ENCODE assay signal across 8 mouse cellular contexts in the genomic region with DNA sequence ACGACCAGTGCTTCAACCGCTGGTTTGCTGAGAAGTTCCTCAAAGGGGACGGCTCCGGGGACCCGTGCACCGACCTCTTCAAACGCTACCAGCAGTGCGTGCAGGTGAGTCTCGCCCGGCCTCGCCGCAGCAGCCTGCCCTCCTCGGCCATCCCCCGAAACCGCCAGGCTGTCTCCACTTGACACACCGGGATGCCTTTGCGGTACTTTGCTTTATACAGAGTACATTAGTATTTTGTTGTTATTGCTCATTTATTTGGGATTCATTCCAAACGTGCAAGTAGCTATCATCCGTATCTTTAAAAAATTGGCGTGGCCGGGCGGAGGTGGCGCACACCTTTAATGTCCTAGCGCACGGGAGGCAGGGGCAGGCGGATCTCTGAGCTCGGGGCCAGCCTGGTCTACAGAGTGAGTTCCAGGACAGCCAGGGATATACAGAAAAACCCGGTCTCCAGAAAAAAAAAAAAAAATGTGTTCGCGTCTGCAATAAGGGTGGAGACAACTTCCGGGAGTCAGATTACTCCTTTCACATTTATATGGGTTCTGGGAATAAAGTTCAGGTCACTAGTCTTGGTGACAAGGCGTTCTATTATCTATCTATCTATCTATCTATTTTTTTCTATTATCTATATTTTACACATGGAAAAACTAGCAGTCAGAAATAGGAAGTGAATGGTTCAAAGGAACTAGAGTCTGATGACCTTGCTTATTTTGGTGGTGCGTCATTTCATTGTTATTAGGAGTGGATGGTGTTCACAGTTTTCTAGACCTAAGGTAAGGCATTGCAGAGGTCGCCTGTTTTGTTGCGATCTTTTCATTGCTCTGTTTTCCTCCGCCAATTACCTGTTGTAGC. TPM values are rescaled to one million over a fixed set of nuclear protein-coding genes. Genes with fewer than 3 reads are reported as not detected.
DNase-seq lines count a peak whose midpoint lies in the region; ATAC-seq and TF ChIP-seq lines count a peak whose summit lies in the region.

No protein-coding gene starts in this region.

- no peak for DNase-seq in heart, embryonic 10.5 days (ENCODE audit: low spot score)
- DNase-seq in heart, postnatal 36 days, result no peak
- DNase-seq in CH12.LX (ENCODE audit: extremely low read depth), result no peak
- no peak for DNase-seq in c-Kit-positive CD71-positive TER-119-positive erythroid progenitor cells, embryonic 14.5 days (ENCODE audit: low spot score)
- DNase-seq in left cerebral cortex, adult 8-10 months (ENCODE audit: low spot score in 2 of 2), result no peak
- no peak for DNase-seq in thymus, adult 18-20 months

- no peak for TF ChIP-seq CTCF in CH12.LX (conservative IDR thresholded peaks at IDR 0.05 in 1 of 2, IDR thresholded peaks at IDR 0.05 in 1 of 2; ENCODE audit: low read depth in 2 of 2, low read length in 2 of 2)

- H3K9me3 ChIP-seq in heart, embryonic 10.5 days, result no peaks in the 10 kb centered on the region
- no peaks in the 10 kb centered on the region for H3K9me3 ChIP-seq in CH12.LX (replicated peaks; ENCODE audit: low read length)
- H3K9me3 ChIP-seq in forebrain, embryonic 15.5 days, result no peaks in the 10 kb centered on the region
- no peaks in the 10 kb centered on the region for H3K9me3 ChIP-seq in liver, embryonic 16.5 days (replicated peaks; ENCODE audit: control insufficient read depth, low read length)

- TF ChIP-seq POLR2A in CH12.LX (IDR thresholded peaks at IDR 0.05; ENCODE audit: low read depth, low read length), result no peak

- H3K9ac ChIP-seq in CH12.LX (ENCODE audit: insufficient read depth, low read depth), result peak overlapping the region; percentile 28
- H3K9ac ChIP-seq in forebrain, embryonic 15.5 days (replicated peaks), result peak overlapping the region; percentile 96
- peak overlapping the region; percentile 96 for H3K9ac ChIP-seq in liver, embryonic 16.5 days (ENCODE audit: low read depth, low read length)

- no peak for TF ChIP-seq RAD21 in CH12.LX (IDR thresholded peaks at IDR 0.05; ENCODE audit: low read depth, low read length)

- WGBS in heart, embryonic 10.5 days, result 10% methylated on average over 36 of the region's 36 CpGs
- WGBS in forebrain, embryonic 15.5 days, result 13% methylated on average over 36 of the region's 36 CpGs
- WGBS in liver, embryonic 16.5 days (ENCODE audit: insufficient replicate concordance), result 6% methylated on average over 36 of the region's 36 CpGs

- peaks cover 50% of the 10 kb centered on the region for H3K79me2 ChIP-seq in CH12.LX (replicated peaks; ENCODE audit: control insufficient read depth, extremely low read depth, insufficient read depth, poor library complexity, severe bottlenecking)

- peak overlapping the region; percentile 95 for H3K27ac ChIP-seq in heart, embryonic 10.5 days
- H3K27ac ChIP-seq in CH12.LX (ENCODE audit: insufficient read depth, low read depth), result peak overlapping the region; percentile 89; the same call in 1 of the 2 replicates
- H3K27ac ChIP-seq in forebrain, embryonic 15.5 days (replicated peaks), result peak overlapping the region; percentile 86
- peak overlapping the region; percentile 89 for H3K27ac ChIP-seq in liver, embryonic 16.5 days (ENCODE audit: low read length)

- H3K4me3 ChIP-seq in heart, embryonic 10.5 days, result peak overlapping the region; percentile 87
- H3K4me3 ChIP-seq in CH12.LX (replicated peaks in 1 of 3; ENCODE audit: low read depth in 2 of 3, low read length in 2 of 3, poor library complexity in 1 of 3), result peak overlapping the region; percentile 76 to 95 (median 77)
- peak overlapping the region; percentile 100 for H3K4me3 ChIP-seq in forebrain, embryonic 15.5 days
- H3K4me3 ChIP-seq in liver, embryonic 16.5 days (ENCODE audit: low read depth, low read length), result peak overlapping the region; percentile 93

- peak overlapping the region; percentile 84 for H3K4me2 ChIP-seq in CH12.LX (ENCODE audit: insufficient read depth, low read depth, poor library complexity, severe bottlenecking)
- H3K4me2 ChIP-seq in forebrain, embryonic 15.5 days (replicated peaks), result peak overlapping the region; percentile 82
- peak overlapping the region; percentile 68 for H3K4me2 ChIP-seq in liver, embryonic 16.5 days (ENCODE audit: low read depth, low read length)

- H3K27me3 ChIP-seq in heart, embryonic 10.5 days (ENCODE audit: insufficient read depth, poor library complexity, severe bottlenecking), result no peaks in the 10 kb centered on the region
- no peaks in the 10 kb centered on the region for H3K27me3 ChIP-seq in CH12.LX (replicated peaks)
- H3K27me3 ChIP-seq in forebrain, embryonic 15.5 days, result no peaks in the 10 kb centered on the region
- H3K27me3 ChIP-seq in liver, embryonic 16.5 days (ENCODE audit: control insufficient read depth, insufficient read depth, low read depth, low read length), result no peaks in the 10 kb centered on the region

- in situ Hi-C loops in CH12.LX (cut with MboI; ENCODE audit: low pct_ligation_motif_present, low pct_unique_long_range_greater_than_20kb, low sequenced_read_pairs), result loop anchor here (5.0 kb wide), 1 partner anchor 39 kb away; a partner anchor contains a TSS

- dilution Hi-C loops in CH12.LX (cut with MboI; ENCODE audit: extremely low pct_ligation_motif_present, extremely low pct_unique_long_range_greater_than_20kb, low sequenced_read_pairs), result no loop called here

- intact Hi-C loops in heart, postnatal 36 days (cut with DNase I), result loop anchor here (2.0 kb wide), 2 partner anchors 41 to 69 kb away; a partner anchor contains a TSS

- H3K36me3 ChIP-seq in heart, embryonic 10.5 days, result peaks cover 50% of the 10 kb centered on the region
- H3K36me3 ChIP-seq in CH12.LX (replicated peaks in 1 of 2; ENCODE audit: control insufficient read depth in 1 of 2, insufficient read depth in 1 of 2, low read length in 1 of 2), result peaks cover 45 to 60% of the 10 kb centered on the region in 2 experiments
- H3K36me3 ChIP-seq in forebrain, embryonic 15.5 days, result peaks cover 43% of the 10 kb centered on the region
- H3K36me3 ChIP-seq in liver, embryonic 16.5 days (ENCODE audit: control insufficient read depth, insufficient read depth), result peaks cover 33% of the 10 kb centered on the region

- peak; percentile 21; the same call in 1 of the 2 replicates for ATAC-seq in forebrain, embryonic 15.5 days (replicated peaks)
- peak; percentile 47 for ATAC-seq in liver, embryonic 16.5 days (ENCODE audit: low read depth)

- H3K4me1 ChIP-seq in heart, embryonic 10.5 days, result peaks cover 16% of the 10 kb centered on the region
- H3K4me1 ChIP-seq in CH12.LX (ENCODE audit: control insufficient read depth in 1 of 2, insufficient read depth in 2 of 2), result peaks cover 5 to 28% of the 10 kb centered on the region in 2 experiments
- H3K4me1 ChIP-seq in forebrain, embryonic 15.5 days, result peaks cover 31% of the 10 kb centered on the region
- H3K4me1 ChIP-seq in liver, embryonic 16.5 days (ENCODE audit: control insufficient read depth, low read depth, low read length), result peaks cover 20% of the 10 kb centered on the region

- no peak for TF ChIP-seq EP300 in CH12.LX (IDR thresholded peaks at IDR 0.05; ENCODE audit: low read length)

RNA-seq across cellular contexts. Expression of a gene that starts 0.5 kb away (rescaled TPM):
- 40.3 and 46.7 TPM in 2 replicates for polyA plus RNA-seq in heart, embryonic 10.5 days (2016; fragmentation: Nextera tagmentation; extraction: Ambion mirVana)
- total RNA-seq in heart, postnatal 36 days (2021), result 10 to 100 TPM; 22.8 to 27.6 TPM
- 33.7 and 36.9 TPM in 2 replicates for total RNA-seq in CH12.LX (2012; rRNA removed)
- 31.4 and 31.8 TPM in 2 replicates for total RNA-seq in CH12.LX (2014; rRNA removed)
- polyA plus RNA-seq in CH12.LX (2012; ENCODE audit: insufficient read length, low read depth), result 36.1 and 38.2 TPM in 2 replicates
- 60.5 and 64.3 TPM in 2 replicates for polyA plus RNA-seq in forebrain, embryonic 15.5 days (2015; fragmentation: Nextera tagmentation; extraction: Ambion mirVana)
- 24.5 and 26.2 TPM in 2 replicates for polyA plus RNA-seq in liver, embryonic 16.5 days (2015; fragmentation: Nextera tagmentation; extraction: Ambion mirVana)
- total RNA-seq in left cerebral cortex, adult 8-10 months (2022), result 10 to 100 TPM; 20.7 to 24.6 (median 22.5) TPM

RNA-seq across cellular contexts. Expression of a gene that starts 0.6 kb away (rescaled TPM):
- 22.8 and 25.8 TPM in 2 replicates for polyA plus RNA-seq in heart, embryonic 10.5 days (2016; fragmentation: Nextera tagmentation; extraction: Ambion mirVana)
- 10 to 100 TPM; 17.6 to 18.6 TPM for total RNA-seq in heart, postnatal 36 days (2021)
- total RNA-seq in CH12.LX (2012; rRNA removed), result 6.2 and 7.3 TPM in 2 replicates
- total RNA-seq in CH12.LX (2014; rRNA removed), result 11.7 and 14.4 TPM in 2 replicates
- polyA plus RNA-seq in CH12.LX (2012; ENCODE audit: insufficient read length, low read depth), result 27.0 and 34.0 TPM in 2 replicates
- polyA plus RNA-seq in forebrain, embryonic 15.5 days (2015; fragmentation: Nextera tagmentation; extraction: Ambion mirVana), result 33.6 and 36.6 TPM in 2 replicates
- 10.1 and 13.4 TPM in 2 replicates for polyA plus RNA-seq in liver, embryonic 16.5 days (2015; fragmentation: Nextera tagmentation; extraction: Ambion mirVana)
- total RNA-seq in left cerebral cortex, adult 8-10 months (2022), result 10 to 100 TPM; 19.2 to 21.4 (median 20.2) TPM

RNA-seq across cellular contexts. Expression of a gene that starts 7.2 kb away (rescaled TPM):
- 1,049 and 1,325 TPM in 2 replicates for polyA plus RNA-seq in heart, embryonic 10.5 days (2016; fragmentation: Nextera tagmentation; extraction: Ambion mirVana)
- total RNA-seq in heart, postnatal 36 days (2021), result 100 to 1,000 TPM; 253 to 261 TPM
- total RNA-seq in CH12.LX (2012; rRNA removed) (546 and 673 TPM in 2 replicates), CH12.LX (2014; rRNA removed) (203 and 257 TPM in 2 replicates)
- 612 and 618 TPM in 2 replicates for polyA plus RNA-seq in CH12.LX (2012; ENCODE audit: insufficient read length, low read depth)
- polyA plus RNA-seq in forebrain, embryonic 15.5 days (2015; fragmentation: Nextera tagmentation; extraction: Ambion mirVana), result 968 and 991 TPM in 2 replicates
- 674 and 679 TPM in 2 replicates for polyA plus RNA-seq in liver, embryonic 16.5 days (2015; fragmentation: Nextera tagmentation; extraction: Ambion mirVana)
- 100 to 1,000 TPM; 686 to 806 (median 740) TPM for total RNA-seq in left cerebral cortex, adult 8-10 months (2022)

RNA-seq across cellular contexts. Expression of a gene that starts 14.6 kb away (rescaled TPM):
- polyA plus RNA-seq in heart, embryonic 10.5 days (2016; fragmentation: Nextera tagmentation; extraction: Ambion mirVana), result 154 and 293 TPM in 2 replicates
- 10 to 100 TPM; 16.0 to 18.1 TPM for total RNA-seq in heart, postnatal 36 days (2021)
- 73.4 and 82.8 TPM in 2 replicates for total RNA-seq in CH12.LX (2012; rRNA removed)
- 117 and 121 TPM in 2 replicates for total RNA-seq in CH12.LX (2014; rRNA removed)
- polyA plus RNA-seq in CH12.LX (2012; ENCODE audit: insufficient read length, low read depth), result 112 and 130 TPM in 2 replicates
- polyA plus RNA-seq in forebrain, embryonic 15.5 days (2015; fragmentation: Nextera tagmentation; extraction: Ambion mirVana), result 200 and 204 TPM in 2 replicates
- 59.2 and 64.0 TPM in 2 replicates for polyA plus RNA-seq in liver, embryonic 16.5 days (2015; fragmentation: Nextera tagmentation; extraction: Ambion mirVana)
- 10 to 100 TPM; 55.2 to 70.1 (median 64.6) TPM for total RNA-seq in left cerebral cortex, adult 8-10 months (2022)

RNA-seq across cellular contexts. Expression of a gene that starts 40.7 kb away (rescaled TPM):
- polyA plus RNA-seq in heart, embryonic 10.5 days (2016; fragmentation: Nextera tagmentation; extraction: Ambion mirVana), result 1,455 and 1,701 TPM in 2 replicates
- total RNA-seq in heart, postnatal 36 days (2021), result 10 to 100 TPM; 71.9 to 88.5 TPM
- total RNA-seq in CH12.LX (2012; rRNA removed) (312 and 488 TPM in 2 replicates), CH12.LX (2014; rRNA removed) (456 and 502 TPM in 2 replicates)
- 516 and 646 TPM in 2 replicates for polyA plus RNA-seq in CH12.LX (2012; ENCODE audit: insufficient read length, low read depth)
- 1,446 and 1,524 TPM in 2 replicates for polyA plus RNA-seq in forebrain, embryonic 15.5 days (2015; fragmentation: Nextera tagmentation; extraction: Ambion mirVana)
- 470 and 491 TPM in 2 replicates for polyA plus RNA-seq in liver, embryonic 16.5 days (2015; fragmentation: Nextera tagmentation; extraction: Ambion mirVana)
- 100 to 1,000 TPM; 550 to 617 (median 573) TPM for total RNA-seq in left cerebral cortex, adult 8-10 months (2022)

Comparison
In these comparisons a context has a peak if more than half of its experiments do, and no peak if none do; other contexts are left out.
1. H3K9ac ChIP-seq: peak in every context shown above with its lines; median percentile 96 in forebrain, embryonic 15.5 days; 96 in liver, embryonic 16.5 days; 28 in CH12.LX.